Mouse (Mus musculus) ES-Bruce4 (cell line): ENCODE measurements around the gene Ube4b.
"Not testable (repeated sequence)": the region's sequence is repeated elsewhere in the genome, so short reads cannot be mapped to it uniquely, and the experiment has no call there.

Source experiments
- CTCF ChIP-seq: IDR thresholded peaks from one replicate; pipeline ENCODE4 v1.8.1; 2011; ENCODE audit warnings: low read depth, low read length
- EP300 ChIP-seq: IDR thresholded peaks from 2 replicates; pipeline ENCODE4 v1.6.1; 2011; ENCODE audit warnings: low read depth, low read length; ENCODE audit not compliant: insufficient read depth
- POLR2A ChIP-seq: IDR thresholded peaks from one replicate; pipeline ENCODE4 v1.8.1; 2011; ENCODE audit warnings: low read length; ENCODE audit not compliant: insufficient read depth

- TF ChIP-seq CTCF, POLR2A, EP300: not testable (repeated sequence)
Measured at GRCm38 (mm10) chr4:149431887-149432286, 5.3 kb upstream of the Ube4b start.
